Mouse (Mus musculus): Measurements from ENCODE around the gene Glis2. TPM values are rescaled to one million over a fixed set of nuclear protein-coding genes. Genes with fewer than 3 reads are reported as not detected.
A peak's percentile ranks its signal among the peaks of the same experiment; 100 is the strongest.
"Not testable (repeated sequence)": the region's sequence is repeated elsewhere in the genome, so short reads cannot be mapped to it uniquely, and the experiment has no call there.

Gene Glis2
- total RNA-seq (2021) = 10 to 100 TPM; 13.1 to 14.6 TPM

DNA sequence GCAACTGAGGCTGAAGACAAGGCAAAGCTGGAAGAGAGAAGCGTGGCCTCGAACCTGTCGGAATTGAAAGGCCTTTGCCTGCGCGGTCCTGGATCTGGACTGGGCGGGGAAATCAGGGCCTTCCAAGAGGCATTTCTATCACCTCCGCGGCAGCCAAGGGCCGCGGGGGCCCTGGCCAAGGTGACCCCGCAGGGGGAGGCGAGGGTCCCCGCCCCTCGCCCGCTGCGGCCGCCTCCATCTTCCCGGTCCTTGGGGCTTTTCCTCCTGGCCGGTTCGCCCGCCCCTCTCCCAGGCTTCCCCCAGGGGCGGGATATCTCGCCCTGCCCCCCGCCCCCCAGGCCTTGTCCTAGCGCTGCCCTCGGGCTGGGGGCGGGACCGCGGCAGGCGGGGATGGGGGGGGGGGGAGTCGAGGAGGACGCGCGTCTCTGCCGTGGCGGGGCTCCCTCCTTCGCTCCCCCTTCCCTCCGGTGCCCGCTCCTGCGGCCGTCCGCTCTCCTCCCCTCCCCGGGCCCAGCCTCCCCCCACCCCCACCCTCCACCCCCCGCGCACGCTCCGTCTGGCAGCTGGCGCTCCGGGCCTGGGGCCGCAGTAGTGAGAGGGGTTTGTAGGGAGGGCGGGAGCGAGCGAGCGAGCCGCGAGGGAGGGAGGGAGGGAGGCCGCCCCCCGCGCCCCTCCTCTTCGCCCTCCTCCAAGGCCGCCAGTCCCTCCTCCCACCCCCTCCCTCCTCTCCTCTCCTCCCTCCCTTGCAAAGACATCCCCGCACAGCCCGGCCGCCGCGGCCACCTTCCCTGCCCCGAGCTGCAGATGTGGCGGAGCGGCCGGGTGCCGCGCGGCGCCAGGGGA lies at the start of gene Glis2:
Glis2 (plus strand) TSS at position 743 of the 843 bp plus-strand sequence.
- DNase-seq = peak in 1 of 2 experiments; percentile 42

- DNase-seq = no peak
Observed at GRCm38 (mm10) chr16:4544845-4545244, 49.7 kb upstream of the Glis2 start.

DNA sequence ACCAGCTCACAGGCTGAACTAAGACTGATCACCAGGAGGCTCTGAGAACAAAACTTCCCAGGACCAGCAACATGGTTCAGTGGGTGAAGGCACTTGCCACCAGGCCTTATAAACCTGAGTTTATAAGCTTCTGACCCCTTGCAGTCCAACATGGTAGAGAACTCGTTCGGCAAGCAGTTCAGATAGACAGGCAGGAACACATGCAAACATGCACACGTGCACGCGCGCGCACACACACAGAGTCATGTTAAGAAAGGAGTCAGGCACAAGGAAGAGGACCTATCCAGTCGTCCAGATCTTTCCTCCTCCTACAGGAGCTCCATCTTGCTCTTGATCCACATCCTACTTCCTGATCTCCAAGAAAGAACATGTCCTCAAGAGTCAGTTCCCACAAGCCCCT lies 47.7 kb upstream of the Glis2 start:
- DNase-seq = no peak

DNA sequence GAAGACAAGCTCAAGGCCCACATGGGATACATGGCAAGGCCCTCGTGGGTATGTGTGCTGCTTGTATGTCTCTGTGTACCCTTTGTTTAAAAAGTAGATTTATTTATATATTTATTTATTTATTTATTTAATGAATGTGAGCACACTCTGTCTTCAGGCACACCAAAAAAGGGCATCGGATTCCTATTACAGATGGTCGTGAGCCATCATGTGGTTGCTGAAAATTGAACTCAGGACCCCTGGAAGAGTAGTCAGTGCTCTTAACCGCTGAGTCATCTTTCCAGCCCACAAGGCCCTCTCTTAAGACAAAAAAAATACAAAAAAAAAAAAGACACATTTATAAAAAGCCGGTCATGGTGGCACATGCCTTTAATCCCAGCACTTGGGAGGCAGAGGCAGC lies 46.9 kb upstream of the Glis2 start:
- no peak for DNase-seq

DNA sequence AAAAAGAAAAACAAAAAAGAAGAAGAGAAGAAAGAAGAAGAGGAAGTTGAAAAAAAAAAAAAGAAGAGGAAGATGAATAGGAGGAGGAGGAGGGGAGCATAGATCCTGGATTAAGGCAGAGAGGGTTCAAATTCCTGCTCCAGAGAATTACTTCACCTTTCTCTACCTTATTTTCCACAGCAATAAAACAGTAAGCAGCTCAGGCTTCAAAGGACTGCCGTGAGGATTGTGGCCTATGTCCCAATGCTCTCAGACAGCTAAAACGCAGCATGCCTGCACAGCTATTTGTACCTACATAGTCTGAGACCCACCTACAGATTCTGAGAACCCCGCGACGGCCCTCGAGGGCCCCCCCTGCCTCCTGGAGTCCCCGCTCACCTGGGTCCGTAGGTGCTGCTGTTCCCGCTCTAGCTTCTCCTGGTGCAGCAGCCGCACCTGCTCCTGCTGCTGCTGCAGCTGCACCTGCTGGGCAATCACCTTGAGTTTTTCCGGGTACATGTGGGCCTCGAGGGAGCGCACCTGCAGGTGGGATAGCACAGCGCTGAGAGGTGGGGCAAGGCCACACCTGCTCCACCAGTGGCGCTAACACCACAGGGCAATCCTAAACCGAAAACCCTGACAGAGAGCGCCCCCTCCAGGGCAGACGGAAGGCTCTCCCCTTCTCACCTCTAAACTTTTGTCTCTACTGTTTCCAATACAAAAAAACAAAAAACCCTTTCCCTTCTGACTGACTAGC lies 45.4 kb upstream of the Glis2 start:
- DNase-seq = no peak

DNA sequence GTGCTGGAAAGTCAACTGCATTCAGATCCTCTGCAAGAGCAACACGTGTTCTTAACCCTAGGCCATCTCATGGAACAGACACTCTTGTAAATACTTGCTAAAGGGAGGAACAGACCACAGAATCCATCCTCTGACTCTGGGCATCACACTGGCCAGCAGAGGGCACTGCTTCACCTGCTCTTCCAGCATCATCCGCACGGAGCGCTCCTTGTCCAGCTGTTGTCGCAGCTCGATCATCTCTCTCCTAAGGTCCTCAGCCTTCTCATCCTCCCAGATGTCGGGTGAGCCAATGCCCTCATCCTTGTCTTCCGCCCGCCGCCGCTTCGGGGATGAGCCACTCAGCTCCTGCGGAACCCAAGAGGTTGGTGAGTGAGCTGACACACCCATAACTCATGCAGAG lies 43.5 kb upstream of the Glis2 start:
- DNase-seq = peak; percentile 42 to 43

DNA sequence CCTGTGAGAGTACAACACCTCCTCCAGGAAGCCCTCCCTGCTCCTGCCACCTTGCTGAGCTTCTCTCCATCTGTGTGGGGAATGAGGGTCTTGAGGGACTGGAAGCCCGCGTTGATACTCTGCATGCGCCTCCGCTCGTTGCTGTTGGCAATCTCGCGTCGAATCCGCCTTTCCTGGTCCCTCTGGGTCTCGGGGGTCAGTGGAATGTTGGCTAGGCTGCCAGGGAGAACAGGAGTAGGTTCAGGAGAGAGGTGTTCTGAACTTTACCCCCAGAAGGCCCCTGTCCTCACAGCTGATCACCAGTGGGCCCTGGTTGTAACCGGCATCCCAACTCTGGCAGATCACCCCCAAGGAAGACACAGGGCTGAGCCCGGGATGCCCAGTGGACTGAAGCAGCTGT lies 42.6 kb upstream of the Glis2 start:
- no peak for DNase-seq

GRCm38 (mm10) chr16:4552829-4553550 lies 41.5 kb upstream of the Glis2 start:
- no peak for DNase-seq

DNA sequence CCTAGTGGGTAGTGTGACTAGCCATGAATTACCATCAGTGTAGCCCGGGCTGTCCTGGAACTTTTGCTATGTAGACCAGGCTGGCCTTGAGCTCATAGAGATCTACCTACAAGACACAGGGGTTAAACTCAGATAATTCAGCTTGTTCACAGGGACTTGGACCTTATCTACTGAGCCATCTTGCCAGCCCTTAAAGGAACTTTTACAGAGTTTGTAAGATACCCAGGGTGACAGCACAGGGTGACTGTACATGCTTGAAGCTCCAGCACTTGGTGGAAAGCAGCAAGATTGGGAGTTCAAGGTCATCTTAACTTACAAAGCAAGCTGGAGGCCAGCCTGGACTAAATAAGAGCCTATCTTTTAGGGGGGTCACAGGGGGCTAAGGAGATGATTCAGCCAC lies 39.0 kb upstream of the Glis2 start:
- DNase-seq = no peak

DNA sequence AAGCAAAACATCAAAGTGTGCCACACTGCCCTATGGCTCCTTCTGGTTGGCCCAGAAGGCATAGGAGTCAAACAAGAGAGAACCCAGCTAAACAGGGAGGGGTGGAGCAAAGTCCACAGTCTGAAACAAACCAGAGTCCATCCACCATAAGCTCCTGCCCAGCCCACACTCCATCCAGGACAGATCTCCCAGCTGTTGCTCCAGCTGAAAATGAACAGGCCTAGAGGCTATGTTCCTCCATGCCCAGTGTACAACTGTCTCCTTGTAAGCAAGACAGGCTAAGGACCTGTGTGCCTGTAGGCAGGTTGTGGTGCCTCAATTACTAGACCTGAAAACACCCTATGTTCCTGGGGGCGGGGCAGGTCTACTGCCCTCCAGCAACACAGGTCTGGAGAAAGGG lies 37.4 kb upstream of the Glis2 start:
- no peak for DNase-seq

DNA sequence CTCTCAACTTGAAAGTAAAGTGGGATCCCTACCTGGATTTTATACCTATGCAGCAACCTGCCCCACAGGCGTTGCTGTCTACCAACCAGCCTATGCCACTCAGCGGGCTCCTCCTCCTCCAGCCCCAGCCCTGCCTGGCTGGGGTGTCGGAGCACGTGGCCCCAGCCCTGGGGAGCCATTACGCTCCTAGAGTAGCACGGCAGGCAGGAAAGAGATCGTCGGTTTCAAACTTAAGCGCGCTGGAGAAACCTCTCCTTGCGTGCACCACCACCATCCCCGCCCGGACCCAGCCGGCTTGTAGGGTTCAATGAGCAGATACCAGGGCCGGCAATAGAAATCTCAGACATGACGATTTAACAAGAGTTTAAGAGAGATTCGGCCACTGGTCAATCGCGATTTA lies 36.6 kb upstream of the Glis2 start:
- peak; percentile 52 to 62 for DNase-seq

GRCm38 (mm10) chr16:4558384-4558979 lies 36.0 kb upstream of the Glis2 start:
- peak; percentile 92 for DNase-seq

DNA sequence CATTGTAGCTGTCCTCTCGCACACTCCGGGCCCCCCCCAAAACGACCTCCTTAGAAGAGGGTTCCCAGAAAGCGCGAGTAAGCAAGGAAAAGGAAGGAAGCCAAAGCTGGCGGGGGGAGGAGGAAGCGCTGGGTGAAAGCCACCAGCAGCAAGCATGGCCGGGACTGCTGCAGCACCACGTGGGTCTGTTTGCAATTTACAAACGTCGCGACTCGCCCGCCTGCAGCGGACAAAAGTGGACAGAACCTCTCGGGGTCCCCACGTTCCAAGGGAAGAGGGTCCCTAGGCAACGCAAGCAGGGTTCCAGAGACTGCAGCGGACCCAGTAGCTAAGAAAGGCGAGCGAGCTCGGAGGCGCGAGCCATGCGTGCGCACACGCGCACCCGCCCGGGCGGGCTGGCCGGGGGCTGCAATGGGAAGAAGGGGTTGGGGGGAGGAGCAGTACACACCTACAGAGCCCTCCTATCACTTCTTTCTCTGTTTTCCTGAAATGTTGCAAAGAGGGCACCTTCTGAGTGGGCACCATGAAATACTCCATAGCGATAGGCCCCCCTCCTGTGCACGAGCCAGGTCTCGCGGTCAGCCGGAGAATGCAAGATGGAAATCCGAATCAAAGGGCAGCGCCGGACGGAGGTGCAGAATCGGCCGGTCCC lies 35.4 kb upstream of the Glis2 start:
- peak; percentile 68 to 69 for DNase-seq

DNA sequence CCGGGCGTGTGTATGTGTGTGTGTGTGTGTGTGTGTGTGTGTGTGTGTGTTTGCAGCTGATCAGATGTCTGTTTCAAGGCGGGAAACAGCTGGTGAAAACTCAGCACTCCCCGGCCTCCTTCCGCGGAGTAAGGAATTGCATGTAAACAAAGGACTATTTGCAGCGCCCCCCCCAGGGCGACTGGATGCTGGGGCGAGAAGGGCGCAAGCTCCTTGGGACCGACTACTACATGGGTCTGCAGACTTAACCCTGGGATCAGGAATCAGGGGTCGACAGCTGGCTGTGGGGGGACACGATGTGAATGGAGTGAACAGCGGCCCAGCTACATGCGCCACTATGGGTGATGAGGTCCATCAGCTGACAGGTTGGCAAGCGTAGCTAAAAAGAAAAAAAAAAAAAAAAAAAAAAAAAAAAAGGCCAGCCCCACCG lies 34.8 kb upstream of the Glis2 start, which contains the start of gene Tfap4:
Tfap4 (minus strand) TSS at position 140 of the 430 bp plus-strand sequence.
- peak; percentile 79 for DNase-seq

- DNase-seq = peak; percentile 33 to 45
Observed at GRCm38 (mm10) chr16:4560145-4560952, 34.2 kb upstream of the Glis2 start.

- peak; percentile 70 to 72 for DNase-seq
Observed at GRCm38 (mm10) chr16:4567912-4568311, 26.6 kb upstream of the Glis2 start.

- DNase-seq = no peak
Observed at GRCm38 (mm10) chr16:4570737-4571136, 23.8 kb upstream of the Glis2 start.

- no peak for DNase-seq
Observed at GRCm38 (mm10) chr16:4576038-4576437, 18.5 kb upstream of the Glis2 start.

- DNase-seq = no peak
Observed at GRCm38 (mm10) chr16:4576873-4577272, 17.6 kb upstream of the Glis2 start.

DNA sequence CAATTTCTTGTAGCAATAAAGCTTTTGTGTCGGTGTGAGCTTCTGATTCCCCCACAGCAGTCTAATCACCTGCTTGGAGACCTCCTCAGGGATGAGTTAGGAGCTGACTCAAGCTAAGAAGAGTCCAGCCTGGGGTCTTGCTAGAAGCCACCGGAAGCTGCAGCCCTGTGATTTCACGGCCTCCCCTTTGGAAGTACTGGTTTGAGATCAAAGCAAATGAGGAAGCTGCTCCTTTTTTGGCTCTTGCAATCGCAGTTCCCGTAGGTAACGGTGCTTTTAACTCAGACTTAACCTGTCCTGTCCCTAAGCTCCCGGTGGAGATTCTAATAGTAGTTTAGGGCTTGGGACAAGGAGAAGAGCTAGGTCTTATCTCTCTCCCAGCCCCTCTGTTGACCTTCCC lies 15.9 kb upstream of the Glis2 start:
- DNase-seq = no peak

- DNase-seq = not testable (repeated sequence)
Observed at GRCm38 (mm10) chr16:4581179-4581578, 13.3 kb upstream of the Glis2 start.
